Mouse (Mus musculus) bone marrow, adult 2 months (tissue): ENCODE data around the gene Pdzrn4.

Experiments used
- CTCF ChIP-seq: fragments of 200-500 bp; IDR thresholded peaks from 2 replicates; pipeline ENCODE4 v1.5.1; 2011; ENCODE audit warnings: low read length, control low read depth; ENCODE audit not compliant: control insufficient read depth, insufficient read depth
- POLR2A ChIP-seq: fragments of 200-500 bp; IDR thresholded peaks from 2 replicates; pipeline ENCODE4 v1.6.1; 2011; ENCODE audit warnings: low read depth, mild to moderate bottlenecking, control low read depth, low read length, borderline replicate concordance; ENCODE audit not compliant: control insufficient read depth

GRCm38 (mm10) chr15:92364592-92364991 is 32.1 kb upstream of the Pdzrn4 start:
- TF ChIP-seq CTCF (no peak), POLR2A (no peak)
